Mouse (Mus musculus): ENCODE results near the gene Chd1l. TPM values are rescaled to one million over a fixed set of nuclear protein-coding genes. Genes with fewer than 3 reads are reported as not detected.

Gene Chd1l
- polyA plus RNA-seq, 1 experiment from 2014 or later, result 4.9 TPM

- Histone ChIP-seq H3K4me2 (no peak overlapping the region), H3K36me3 (replicated peaks) (no peaks in the 10 kb centered on the region), H3K9me3 (no peaks in the 10 kb centered on the region), H3K9ac (no peak overlapping the region), H3K27me3 (replicated peaks) (no peaks in the 10 kb centered on the region), H3K4me3 (no peak overlapping the region), H3K4me1 (no peaks in the 10 kb centered on the region), H3K27ac (no peak overlapping the region)
- WGBS, result 81% methylated on average over 5 of the region's 5 CpGs
- ATAC-seq (replicated peaks), result no peak
Observed at GRCm38 (mm10) chr3:97564588-97564987, 45.4 kb downstream of the Chd1l start.

- Histone ChIP-seq H3K4me1 (no peaks in the 10 kb centered on the region), H3K9me3 (no peaks in the 10 kb centered on the region), H3K4me3 (no peak overlapping the region), H3K27ac (no peak overlapping the region), H3K9ac (no peak overlapping the region), H3K4me2 (no peak overlapping the region), H3K27me3 (replicated peaks) (no peaks in the 10 kb centered on the region), H3K36me3 (replicated peaks) (no peaks in the 10 kb centered on the region)
- no peak for ATAC-seq (replicated peaks)
- whole genome bisulfite sequencing, result 89% methylated on average over 5 of the region's 5 CpGs
Observed at GRCm38 (mm10) chr3:97558554-97558953, 51.4 kb downstream of the Chd1l start.

- Histone ChIP-seq H3K4me2 (no peak overlapping the region), H3K9ac (no peak overlapping the region), H3K27me3 (replicated peaks) (no peaks in the 10 kb centered on the region), H3K9me3 (no peaks in the 10 kb centered on the region), H3K4me1 (no peaks in the 10 kb centered on the region), H3K4me3 (no peak overlapping the region), H3K27ac (no peak overlapping the region), H3K36me3 (replicated peaks) (no peaks in the 10 kb centered on the region)
- ATAC-seq (replicated peaks), result no peak
- WGBS, result 33% methylated on average over 8 of the region's 8 CpGs
Observed at GRCm38 (mm10) chr3:97546205-97546604, 63.8 kb downstream of the Chd1l start.

GRCm38 (mm10) chr3:97540171-97540570, 69.8 kb downstream of the Chd1l start:
- H3K36me3 ChIP-seq (replicated peaks), result no peaks in the 10 kb centered on the region
- 7% methylated on average over 1 of the region's 1 CpGs for WGBS
- H3K4me1 ChIP-seq, result no peaks in the 10 kb centered on the region
- H3K27ac ChIP-seq, result no peak overlapping the region
- H3K9me3 ChIP-seq, result no peaks in the 10 kb centered on the region
- no peak overlapping the region for H3K4me3 ChIP-seq
- no peaks in the 10 kb centered on the region for H3K27me3 ChIP-seq (replicated peaks)
- 0 out of 2 replicates have a peak, but pooled peaks have one; percentile 52 for ATAC-seq (replicated peaks)
- H3K9ac ChIP-seq, result no peak overlapping the region
- no peak overlapping the region for H3K4me2 ChIP-seq

- H3K4me2 ChIP-seq, result no peak overlapping the region
- no peaks in the 10 kb centered on the region for H3K36me3 ChIP-seq (replicated peaks)
- no peaks in the 10 kb centered on the region for H3K27me3 ChIP-seq (replicated peaks)
- no peak overlapping the region for H3K4me3 ChIP-seq
- H3K4me1 ChIP-seq, result no peaks in the 10 kb centered on the region
- 54% methylated on average over 1 of the region's 1 CpGs for WGBS
- H3K9me3 ChIP-seq, result no peaks in the 10 kb centered on the region
- no peak overlapping the region for H3K27ac ChIP-seq
- H3K9ac ChIP-seq, result no peak overlapping the region
- ATAC-seq (replicated peaks), result no peak
Observed at GRCm38 (mm10) chr3:97538634-97539033, 71.4 kb downstream of the Chd1l start.

GRCm38 (mm10) chr3:97537006-97537405, 73.0 kb downstream of the Chd1l start:
- no peak overlapping the region for H3K27ac ChIP-seq
- ATAC-seq (replicated peaks), result no peak
- no peaks in the 10 kb centered on the region for H3K27me3 ChIP-seq (replicated peaks)
- H3K4me3 ChIP-seq, result no peak overlapping the region
- H3K4me2 ChIP-seq, result no peak overlapping the region
- no peak overlapping the region for H3K9ac ChIP-seq
- H3K36me3 ChIP-seq (replicated peaks), result no peaks in the 10 kb centered on the region
- H3K4me1 ChIP-seq, result no peaks in the 10 kb centered on the region
- 86% methylated on average over 2 of the region's 2 CpGs for WGBS
- H3K9me3 ChIP-seq, result no peaks in the 10 kb centered on the region

- no peak overlapping the region for H3K9ac ChIP-seq
- ATAC-seq (replicated peaks), result no peak
- 90% methylated on average over 5 of the region's 5 CpGs for WGBS
Observed at GRCm38 (mm10) chr3:97535660-97536059, 74.3 kb downstream of the Chd1l start.

GRCm38 (mm10) chr3:97525458-97525857, 84.5 kb downstream of the Chd1l start:
- 0 out of 2 replicates have a peak overlapping the region, but pooled peaks have one; percentile 50 for H3K27ac ChIP-seq
- no peak overlapping the region for H3K9ac ChIP-seq
- no peaks in the 10 kb centered on the region for H3K27me3 ChIP-seq (replicated peaks)
- H3K9me3 ChIP-seq, result no peaks in the 10 kb centered on the region
- H3K4me2 ChIP-seq, result no peak overlapping the region
- WGBS, result 74% methylated on average over 8 of the region's 8 CpGs
- H3K4me1 ChIP-seq, result peaks cover 27% of the 10 kb centered on the region
- no peak overlapping the region for H3K4me3 ChIP-seq
- no peak for ATAC-seq (replicated peaks)
- no peaks in the 10 kb centered on the region for H3K36me3 ChIP-seq (replicated peaks)

More at GRCm38 (mm10) chr3:97535660-97536059, 74.3 kb downstream of the Chd1l start:
- H3K9me3 ChIP-seq, result no peaks in the 10 kb centered on the region
- no peaks in the 10 kb centered on the region for H3K36me3 ChIP-seq (replicated peaks)
- H3K27me3 ChIP-seq (replicated peaks), result no peaks in the 10 kb centered on the region
- H3K4me2 ChIP-seq, result no peak overlapping the region
- no peak overlapping the region for H3K27ac ChIP-seq
- H3K4me3 ChIP-seq, result no peak overlapping the region
- no peaks in the 10 kb centered on the region for H3K4me1 ChIP-seq

GRCm38 (mm10) chr3:97524835-97525234, 85.2 kb downstream of the Chd1l start:
- Histone ChIP-seq H3K4me1 (peaks cover 27% of the 10 kb centered on the region), H3K27ac (peak overlapping the region; percentile 50; the same call in 1 of the 2 replicates), H3K4me3 (no peak overlapping the region), H3K9me3 (no peaks in the 10 kb centered on the region), H3K4me2 (no peak overlapping the region), H3K9ac (no peak overlapping the region), H3K27me3 (replicated peaks) (no peaks in the 10 kb centered on the region), H3K36me3 (replicated peaks) (no peaks in the 10 kb centered on the region)
- ATAC-seq (replicated peaks), result no peak
- WGBS, result 85% methylated on average over 5 of the region's 5 CpGs

GRCm38 (mm10) chr3:97521946-97522731, 87.9 kb downstream of the Chd1l start:
- Histone ChIP-seq H3K27ac (peak overlapping the region; percentile 82), H3K27me3 (replicated peaks) (no peaks in the 10 kb centered on the region), H3K36me3 (replicated peaks) (no peaks in the 10 kb centered on the region), H3K4me3 (no peak overlapping the region), H3K9me3 (no peaks in the 10 kb centered on the region), H3K4me1 (peaks cover 27% of the 10 kb centered on the region), H3K9ac (no peak overlapping the region), H3K4me2 (peak overlapping the region; percentile 29)
- ATAC-seq (replicated peaks), result peak; percentile 95
- WGBS, result 51% methylated on average over 13 of the region's 13 CpGs

GRCm38 (mm10) chr3:97519883-97520282, 90.1 kb downstream of the Chd1l start:
- H3K36me3 ChIP-seq (replicated peaks), result no peaks in the 10 kb centered on the region
- H3K4me1 ChIP-seq, result peaks cover 27% of the 10 kb centered on the region
- H3K27me3 ChIP-seq (replicated peaks), result no peaks in the 10 kb centered on the region
- ATAC-seq (replicated peaks), result no peak
- 96% methylated on average over 11 of the region's 11 CpGs for WGBS
- no peak overlapping the region for H3K4me2 ChIP-seq
- no peak overlapping the region for H3K9ac ChIP-seq
- no peak overlapping the region for H3K27ac ChIP-seq
- no peaks in the 10 kb centered on the region for H3K9me3 ChIP-seq
- H3K4me3 ChIP-seq, result no peak overlapping the region

GRCm38 (mm10) chr3:97512296-97512695, 97.7 kb downstream of the Chd1l start:
- Histone ChIP-seq H3K27me3 (replicated peaks) (no peaks in the 10 kb centered on the region), H3K36me3 (replicated peaks) (no peaks in the 10 kb centered on the region), H3K9me3 (no peaks in the 10 kb centered on the region), H3K4me3 (no peak overlapping the region), H3K27ac (no peak overlapping the region), H3K9ac (no peak overlapping the region), H3K4me1 (no peaks in the 10 kb centered on the region), H3K4me2 (no peak overlapping the region)
- WGBS, result 87% methylated on average over 3 of the region's 3 CpGs
- no peak for ATAC-seq (replicated peaks)

Measured in midbrain, embryonic 15.5 days (tissue).